Mouse (Mus musculus) urinary bladder, postnatal 4 days (tissue): ENCODE measurements around the gene Gm17359.
"Not testable (repeated sequence)": the region's sequence is repeated elsewhere in the genome, so short reads cannot be mapped to it uniquely, and the experiment has no call there.

Source experiments
- DNase-seq, 2 experiments: peaks; one replicate each; pipeline ENCODE4 v3.0.0; 2021 to 2022; ENCODE audit warnings: low spot score in 2 of 2

Gm17359 gene

DNA sequence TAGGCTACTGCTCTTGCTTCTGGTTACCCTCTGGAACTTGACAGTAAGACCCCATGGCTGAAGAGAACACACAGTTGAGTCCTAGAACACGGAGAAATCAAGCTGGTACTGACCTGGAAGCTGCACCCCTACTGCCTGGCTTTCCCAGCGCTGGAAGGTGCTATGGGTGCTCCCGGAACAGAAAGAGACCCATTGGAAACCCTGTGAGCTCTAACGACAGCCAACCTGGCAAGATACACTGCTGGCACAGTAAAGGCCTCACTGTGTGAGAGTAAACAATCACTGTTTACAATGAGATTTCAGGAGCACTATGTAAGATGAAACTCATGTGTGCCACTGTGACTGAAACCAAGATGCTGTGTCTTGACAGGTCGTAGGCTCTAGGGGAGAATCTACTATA is 78.6 kb downstream of the Gm17359 start:
- no peak for DNase-seq

- DNase-seq = no peak
Observed at GRCm38 (mm10) chr3:79415929-79416328, 79.5 kb downstream of the Gm17359 start.

GRCm38 (mm10) chr3:79416944-79417680 is 80.7 kb downstream of the Gm17359 start:
- no peak for DNase-seq

DNA sequence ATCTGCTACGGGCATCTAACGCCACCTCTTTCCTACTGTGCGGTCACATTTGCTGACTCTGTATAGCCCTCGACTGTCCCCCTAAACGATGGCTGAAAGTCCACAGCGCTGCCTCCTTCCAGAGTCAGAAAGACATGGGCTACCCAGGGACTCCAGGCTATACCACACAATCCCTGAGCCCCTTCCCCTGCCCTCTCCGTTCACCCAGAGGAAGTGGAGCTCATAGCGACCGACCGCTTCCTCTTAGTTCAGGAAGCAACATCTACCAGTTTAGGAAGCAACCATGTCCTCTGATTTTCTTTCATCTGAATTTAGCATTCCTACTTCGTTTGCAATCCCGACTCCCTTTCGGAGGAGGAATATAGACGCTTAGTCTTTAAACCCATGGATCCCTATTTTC is 82.5 kb downstream of the Gm17359 start:
- DNase-seq = no peak

DNA sequence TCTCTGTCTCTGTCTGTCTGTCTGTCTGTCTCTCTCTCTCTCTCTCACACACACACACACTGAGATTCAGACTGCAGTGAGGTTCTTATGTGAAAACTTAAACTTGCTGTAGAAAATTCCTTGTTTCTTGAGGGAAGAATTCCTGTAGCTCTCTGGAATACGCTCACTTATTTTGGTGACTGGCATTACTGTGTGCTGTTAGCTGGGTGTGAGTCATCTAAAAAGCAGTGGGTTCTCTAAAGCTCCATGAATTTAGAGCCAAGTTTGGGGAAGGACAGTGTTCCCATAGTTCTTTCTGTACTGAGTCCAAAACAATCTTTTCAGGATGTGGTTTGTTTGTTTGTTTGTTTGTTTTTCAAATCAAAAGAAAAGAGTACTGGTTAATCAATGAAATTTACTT is 89.0 kb downstream of the Gm17359 start:
- no peak for DNase-seq

GRCm38 (mm10) chr3:79433593-79433992 is 97.1 kb downstream of the Gm17359 start:
- no peak for DNase-seq

GRCm38 (mm10) chr3:79434436-79434835 is 98.0 kb downstream of the Gm17359 start:
- DNase-seq = no peak

- DNase-seq = no peak
Observed at GRCm38 (mm10) chr3:79434985-79435384, 98.5 kb downstream of the Gm17359 start.

DNA sequence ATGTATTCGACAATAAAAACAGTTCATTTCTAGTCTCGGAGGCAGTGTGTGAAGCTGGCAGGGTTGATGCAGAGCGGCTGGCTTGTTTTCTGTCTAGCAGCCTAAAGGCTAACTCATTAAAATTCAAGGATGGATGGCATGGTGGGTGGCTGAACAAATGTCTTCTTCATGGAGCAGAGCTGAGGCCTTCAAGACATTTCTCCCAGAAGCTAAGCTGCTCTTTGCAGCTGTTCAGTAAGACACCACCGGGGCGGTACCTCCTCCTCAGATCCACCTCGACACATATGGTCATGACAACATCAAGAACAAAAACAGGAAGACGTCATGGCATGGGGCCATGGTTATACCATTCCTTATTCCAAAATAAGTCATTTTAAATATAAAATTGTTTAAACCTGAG is 99.7 kb downstream of the Gm17359 start:
- DNase-seq = no peak

DNA sequence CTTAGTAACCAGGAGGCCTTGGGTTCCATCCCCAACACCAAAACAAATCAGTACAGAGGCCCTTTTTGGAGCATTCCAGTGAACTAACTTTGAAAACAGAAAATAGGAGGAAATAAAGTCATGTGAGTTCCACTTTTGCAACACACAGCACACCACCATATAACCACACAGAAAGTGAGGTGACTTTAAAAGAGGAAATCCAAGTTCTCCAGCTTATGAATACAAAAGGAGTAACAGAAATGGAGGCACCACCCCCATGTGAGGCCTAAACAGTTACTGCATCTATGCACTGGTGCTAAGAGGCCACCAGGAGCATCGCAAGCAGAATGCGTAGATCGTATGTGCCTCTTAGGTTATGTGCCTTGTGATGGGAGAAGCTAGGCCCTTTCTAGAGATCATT is 101.8 kb downstream of the Gm17359 start:
- no peak for DNase-seq

DNA sequence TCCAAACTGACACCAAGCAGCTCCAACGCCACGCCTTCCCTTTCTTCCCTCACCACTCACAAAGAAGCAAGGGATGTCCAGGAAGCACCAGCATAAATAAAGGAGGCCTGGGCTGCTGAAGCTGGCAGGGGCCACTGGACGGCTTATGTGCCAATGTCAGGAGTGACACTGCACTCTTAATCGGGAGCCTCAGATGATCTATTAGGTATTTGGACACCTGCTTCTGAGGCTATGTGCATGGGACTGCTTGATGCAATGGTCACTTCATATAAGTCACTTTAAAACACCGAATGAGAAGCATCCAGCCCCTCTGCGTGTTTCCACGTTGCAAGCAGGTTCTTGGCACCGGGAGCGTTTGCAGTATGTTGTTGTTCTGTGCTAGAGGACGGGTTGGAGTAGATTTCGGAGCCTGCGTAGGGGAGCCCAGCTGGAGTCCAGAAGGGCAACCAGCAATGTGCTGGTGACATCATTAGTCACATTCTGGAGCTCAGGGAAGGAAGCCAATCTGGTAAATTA is 104.6 kb downstream of the Gm17359 start:
- DNase-seq = no peak

DNA sequence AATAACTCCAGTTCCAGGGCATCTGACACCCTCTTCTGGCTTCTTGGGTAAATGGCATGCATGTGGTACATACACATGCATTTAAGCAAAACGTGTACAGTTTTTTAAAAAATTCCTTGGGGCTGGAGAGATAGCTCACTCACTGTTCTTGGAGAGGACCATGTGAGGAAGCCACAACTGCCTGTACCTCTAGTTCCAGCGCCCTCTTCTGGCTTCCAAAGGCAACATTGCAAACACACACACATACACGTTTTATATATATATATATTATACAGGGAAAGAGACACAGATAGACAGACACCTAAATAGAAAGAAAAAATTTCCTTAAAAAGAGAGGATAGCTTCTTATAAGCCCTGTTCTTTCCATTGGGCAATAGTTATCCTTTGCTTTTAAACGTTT is 107.4 kb downstream of the Gm17359 start:
- no peak for DNase-seq

DNA sequence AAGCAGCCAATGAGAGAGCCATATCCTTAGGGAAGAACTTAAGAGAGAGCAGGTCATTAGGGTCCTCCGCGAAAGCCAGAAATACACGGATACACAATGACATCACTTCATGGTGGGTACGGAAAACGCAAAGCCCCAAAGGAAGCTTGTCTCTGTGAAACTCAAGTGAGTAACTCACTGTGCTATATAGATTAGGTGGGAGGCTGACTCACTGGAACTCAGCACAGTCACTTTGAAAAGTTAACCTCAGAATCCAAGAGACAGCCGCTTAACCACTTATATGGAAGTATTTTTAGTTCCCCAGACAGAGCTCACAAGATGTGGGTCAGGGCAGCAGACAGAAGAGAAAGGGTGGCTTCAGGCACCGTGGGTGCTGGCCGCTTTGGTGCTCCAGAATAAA is 108.6 kb downstream of the Gm17359 start:
- DNase-seq = no peak

- no peak for DNase-seq
Observed at GRCm38 (mm10) chr3:79446124-79446523, 109.7 kb downstream of the Gm17359 start.

GRCm38 (mm10) chr3:79446648-79447047 is 110.2 kb downstream of the Gm17359 start:
- DNase-seq = not testable (repeated sequence)

GRCm38 (mm10) chr3:79448421-79448820 is 112.0 kb downstream of the Gm17359 start:
- DNase-seq = no peak

DNA sequence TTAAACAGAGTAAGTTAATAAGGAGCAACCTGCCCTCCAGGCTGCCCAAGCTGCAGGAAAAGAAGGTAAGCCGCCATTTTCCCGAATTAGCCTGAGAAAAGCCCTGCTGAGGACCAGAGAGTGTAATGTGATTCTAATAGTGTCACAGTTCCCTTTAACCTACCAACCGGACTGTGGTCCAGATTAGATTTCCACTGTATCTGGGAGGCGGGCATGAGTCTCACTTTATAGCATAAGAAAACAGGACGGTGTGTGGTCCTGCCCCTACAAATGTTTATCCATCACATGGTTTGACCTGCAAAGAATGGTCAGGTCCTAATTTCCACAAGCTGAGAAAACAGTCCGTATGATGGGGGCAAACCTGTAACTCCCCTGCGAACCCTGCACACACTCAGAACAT is 112.9 kb downstream of the Gm17359 start:
- DNase-seq = no peak

DNA sequence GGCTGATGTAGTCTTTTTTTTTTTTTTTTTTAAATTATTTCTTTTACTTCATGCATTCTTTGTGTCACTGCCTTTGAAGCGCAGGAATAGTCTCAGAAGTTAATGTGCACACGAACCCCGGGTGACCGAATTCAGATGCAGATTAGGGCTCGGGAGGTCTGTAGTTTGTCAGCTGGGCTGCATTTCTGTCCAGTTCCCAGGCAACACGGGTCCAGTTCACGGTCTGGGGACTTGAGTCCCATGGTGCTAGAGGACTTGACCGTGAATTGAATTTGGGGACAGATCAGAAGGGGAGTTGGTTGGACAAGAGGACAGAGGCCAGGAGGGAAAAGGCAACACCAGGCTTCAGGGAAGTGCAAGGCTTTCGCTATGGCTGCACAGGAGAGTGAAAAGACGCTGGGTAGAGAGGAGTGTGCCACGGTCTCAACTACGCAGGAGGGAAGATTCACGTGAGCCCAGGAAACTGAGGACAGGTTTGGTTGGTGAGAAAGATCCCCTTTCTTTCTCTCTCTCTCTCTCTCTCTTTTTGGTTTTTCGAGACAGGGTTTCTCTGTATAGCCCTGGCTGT is 116.3 kb downstream of the Gm17359 start:
- DNase-seq = no peak

GRCm38 (mm10) chr3:79455761-79456160 is 119.3 kb downstream of the Gm17359 start:
- no peak for DNase-seq

DNA sequence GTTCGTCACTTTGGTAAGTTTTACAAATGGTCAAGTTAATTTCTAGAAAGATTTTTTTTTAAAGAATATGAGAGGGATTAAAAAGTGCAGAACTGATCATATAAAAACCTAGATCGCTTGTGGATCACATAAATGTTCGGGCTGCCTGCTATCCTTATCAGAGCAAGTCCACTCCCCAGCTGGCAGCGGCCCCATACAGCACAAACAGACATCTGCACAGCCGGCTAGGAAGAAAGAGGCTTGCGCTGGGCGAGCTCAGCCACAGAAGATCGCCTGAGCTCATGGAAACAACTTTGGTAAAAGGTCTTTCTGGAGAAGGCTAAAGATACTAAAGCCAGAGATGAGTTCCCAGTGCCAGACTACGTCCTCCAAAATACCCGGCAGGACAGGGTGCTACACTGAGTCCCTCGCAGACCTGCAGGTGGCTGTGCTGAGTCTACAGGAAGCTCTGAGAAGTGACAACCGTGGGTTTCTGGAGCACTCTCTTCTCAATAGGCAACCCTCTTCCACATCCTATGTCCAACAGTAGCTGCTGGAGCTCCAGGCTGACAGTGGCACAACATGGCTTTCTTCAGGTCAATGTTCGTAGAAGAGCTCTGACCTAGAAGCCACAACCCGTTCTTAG is 122.3 kb downstream of the Gm17359 start:
- no peak for DNase-seq

DNA sequence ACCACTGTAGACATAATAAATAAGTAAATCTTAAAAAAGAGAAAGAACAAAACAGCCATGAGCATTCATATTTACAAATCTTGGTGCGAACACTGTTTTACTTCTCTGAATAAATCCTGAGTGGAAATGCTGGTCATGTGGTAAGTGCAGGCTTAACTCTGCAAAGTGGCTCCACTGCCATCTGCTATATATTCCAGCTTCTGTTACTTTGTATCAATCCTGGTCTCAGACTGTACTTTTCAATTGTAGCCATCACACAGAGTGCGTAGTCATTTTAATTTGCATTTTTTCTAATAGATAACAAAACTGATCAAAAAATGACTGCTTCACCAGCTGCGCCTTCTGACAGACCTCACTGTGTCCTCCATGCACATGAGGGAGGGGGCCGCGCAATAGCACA is 133.0 kb downstream of the Gm17359 start:
- no peak for DNase-seq

DNA sequence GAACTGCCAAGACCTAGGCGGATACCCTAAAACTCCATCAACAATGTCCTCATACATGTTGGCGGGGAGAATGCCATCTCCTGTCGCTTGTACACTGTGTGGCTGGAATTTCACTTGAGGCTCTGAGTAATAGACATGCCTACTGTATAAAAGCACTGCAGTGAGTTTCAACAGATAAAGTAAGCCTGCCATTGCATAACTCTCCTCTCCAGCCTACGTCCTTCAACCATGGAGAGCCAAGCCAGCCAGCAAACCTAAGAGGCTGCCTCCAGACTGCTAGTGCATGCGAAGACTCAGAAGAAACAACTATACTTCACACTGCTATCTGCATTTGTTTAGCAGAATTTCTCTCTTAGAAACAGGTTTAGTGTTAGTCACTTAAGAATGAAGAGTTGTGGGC is 135.9 kb downstream of the Gm17359 start:
- no peak for DNase-seq

DNA sequence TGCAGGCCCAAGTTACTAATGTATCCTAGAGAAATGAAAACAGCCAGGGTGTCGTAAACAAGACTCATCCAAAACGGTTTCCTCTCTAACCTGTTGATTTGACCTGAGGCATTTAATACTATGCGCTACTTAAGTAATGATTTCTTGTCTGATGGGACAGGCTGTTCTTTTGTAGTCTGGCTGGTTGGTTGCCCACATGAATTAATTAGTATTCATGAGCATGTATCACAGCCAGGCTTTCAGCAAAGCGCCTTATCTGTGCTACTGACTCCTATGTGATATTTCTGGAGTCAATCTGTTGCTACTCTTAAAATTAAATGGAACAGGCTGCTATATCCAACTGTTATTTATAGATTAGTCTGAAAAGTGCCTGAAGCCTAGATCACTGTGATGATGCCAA is 138.4 kb downstream of the Gm17359 start:
- no peak for DNase-seq
